Mouse (Mus musculus) small intestine, adult 2 months (tissue): Measurements from ENCODE around the gene Micu1.

ENCODE experiments used
- CTCF ChIP-seq: fragments of 200-500 bp; IDR thresholded peaks from 2 replicates; pipeline ENCODE4 v1.5.1; 2012; ENCODE audit warnings: low read depth, mild to moderate bottlenecking, control low read depth, inconsistent platforms, low read length, moderate library complexity, mixed read lengths; ENCODE audit not compliant: insufficient replicate concordance, insufficient read length; ENCODE audit errors: extremely low read depth
- POLR2A ChIP-seq: fragments of 200-500 bp; IDR thresholded peaks from 2 replicates; pipeline ENCODE4 v1.6.1; 2012; ENCODE audit warnings: low read depth, mild to moderate bottlenecking, control low read depth, inconsistent platforms, low read length, moderate library complexity

GRCm38 (mm10) chr10:59908776-59909315 is 206.6 kb downstream of the Micu1 start:
- TF ChIP-seq CTCF (no peak), POLR2A (no peak)
